ENCODE assay signal across 10 mouse cellular contexts in genomic region chr1:37504716-37505347, GRCm38 (mm10). TPM values are rescaled to one million over a fixed set of nuclear protein-coding genes. Genes with fewer than 3 reads are reported as not detected.
DNase-seq lines count a peak whose midpoint lies in the region; ATAC-seq and TF ChIP-seq lines count a peak whose summit lies in the region.
"Had no signal": no experiment of that assay in that cellular context is flagged by ENCODE, and none has a peak within 500 bp of the region (broad histone marks: within the 10 kb centered on the region; RNA-seq: fewer than 3 reads in every experiment).

No protein-coding gene starts in this region.

- no peak for TF ChIP-seq EP300 in lung, postnatal 0 days (IDR thresholded peaks at IDR 0.05)

- intact Hi-C loops in left cerebral cortex, postnatal 25 days (cut with DNase I): no loop called here

- peak; percentile 79 for DNase-seq in lung, postnatal 0 days (ENCODE audit: low spot score)
- no peak for DNase-seq in lung, postnatal 25 days (ENCODE audit: low spot score)
- peak; percentile 25 to 56 for DNase-seq in kidney, postnatal 36 days
- DNase-seq in left cerebral cortex, postnatal 25 days (ENCODE audit: low spot score in 2 of 2): no peak
- no peak for DNase-seq in hindbrain, postnatal 0 days (ENCODE audit: low spot score)
- DNase-seq: cerebellum, postnatal 10 days had no signal

- no peaks in the 10 kb centered on the region for H3K9me3 ChIP-seq in lung, postnatal 0 days (ENCODE audit: low read length)
- no peaks in the 10 kb centered on the region for H3K9me3 ChIP-seq in intestine, embryonic 15.5 days
- peaks cover 8% of the 10 kb centered on the region for H3K9me3 ChIP-seq in stomach, embryonic 16.5 days (replicated peaks; ENCODE audit: control insufficient read depth, low read length)
- H3K9me3 ChIP-seq in hindbrain, postnatal 0 days (ENCODE audit: low read length): peaks cover 4% of the 10 kb centered on the region; the same call in 1 of the 2 replicates
- H3K9me3 ChIP-seq: embryonic facial prominence, embryonic 15.5 days; forebrain, embryonic 15.5 days had no signal

- H3K27me3 ChIP-seq in lung, postnatal 0 days (replicated peaks; ENCODE audit: insufficient read depth, low read length): no peaks in the 10 kb centered on the region
- no peaks in the 10 kb centered on the region for H3K27me3 ChIP-seq in intestine, embryonic 15.5 days (replicated peaks)
- no peaks in the 10 kb centered on the region for H3K27me3 ChIP-seq in stomach, embryonic 16.5 days (ENCODE audit: control insufficient read depth, insufficient read depth, low read length)
- no peaks in the 10 kb centered on the region for H3K27me3 ChIP-seq in hindbrain, postnatal 0 days (ENCODE audit: insufficient read depth, low read length)
- H3K27me3 ChIP-seq: embryonic facial prominence, embryonic 15.5 days; forebrain, embryonic 15.5 days had no signal

- H3K27ac ChIP-seq in lung, postnatal 0 days (ENCODE audit: low read length): peak overlapping the region; percentile 69
- H3K27ac ChIP-seq in intestine, embryonic 15.5 days: peak overlapping the region; percentile 59
- peak overlapping the region; percentile 50 for H3K27ac ChIP-seq in stomach, embryonic 16.5 days (ENCODE audit: low read length)
- H3K27ac ChIP-seq in hindbrain, postnatal 0 days: no peak overlapping the region
- H3K27ac ChIP-seq: embryonic facial prominence, embryonic 15.5 days; forebrain, embryonic 15.5 days had no signal

- H3K4me3 ChIP-seq in lung, postnatal 0 days (ENCODE audit: low read depth, low read length): no peak overlapping the region
- no peak overlapping the region for H3K4me3 ChIP-seq in intestine, embryonic 15.5 days (replicated peaks)
- H3K4me3 ChIP-seq in stomach, embryonic 16.5 days (replicated peaks; ENCODE audit: low read length): no peak overlapping the region
- no peak overlapping the region for H3K4me3 ChIP-seq in hindbrain, postnatal 0 days (ENCODE audit: low read length)
- H3K4me3 ChIP-seq: embryonic facial prominence, embryonic 15.5 days; forebrain, embryonic 15.5 days had no signal

- no peak overlapping the region for H3K4me2 ChIP-seq in lung, postnatal 0 days (replicated peaks; ENCODE audit: low read depth, low read length)
- H3K4me2 ChIP-seq in intestine, embryonic 15.5 days (replicated peaks): peak overlapping the region; percentile 30; the same call in 1 of the 2 replicates
- H3K4me2 ChIP-seq in stomach, embryonic 16.5 days (ENCODE audit: low read depth, low read length): no peak overlapping the region
- H3K4me2 ChIP-seq in hindbrain, postnatal 0 days (ENCODE audit: low read depth, low read length): no peak overlapping the region
- H3K4me2 ChIP-seq: embryonic facial prominence, embryonic 15.5 days; forebrain, embryonic 15.5 days had no signal

- ATAC-seq in lung, postnatal 0 days: peak; percentile 75
- ATAC-seq in intestine, embryonic 15.5 days: peak; percentile 41
- no peak for ATAC-seq in stomach, embryonic 16.5 days (ENCODE audit: insufficient read depth, low FRiP score)
- no peak for ATAC-seq in hindbrain, postnatal 0 days
- ATAC-seq: forebrain, embryonic 15.5 days had no signal

- no peaks in the 10 kb centered on the region for H3K36me3 ChIP-seq in lung, postnatal 0 days (ENCODE audit: insufficient read depth, low read length)
- peaks cover 5% of the 10 kb centered on the region; the same call in 1 of the 2 replicates for H3K36me3 ChIP-seq in intestine, embryonic 15.5 days
- no peaks in the 10 kb centered on the region for H3K36me3 ChIP-seq in stomach, embryonic 16.5 days (ENCODE audit: control insufficient read depth, insufficient read depth, low read length)
- no peaks in the 10 kb centered on the region for H3K36me3 ChIP-seq in hindbrain, postnatal 0 days (ENCODE audit: insufficient read depth, low read length)
- H3K36me3 ChIP-seq: forebrain, embryonic 15.5 days had no signal

- H3K4me1 ChIP-seq in lung, postnatal 0 days (ENCODE audit: insufficient read depth, low read depth, low read length): no peaks in the 10 kb centered on the region
- peaks cover 27% of the 10 kb centered on the region for H3K4me1 ChIP-seq in intestine, embryonic 15.5 days (replicated peaks)
- peaks cover 16% of the 10 kb centered on the region; the same call in 1 of the 2 replicates for H3K4me1 ChIP-seq in stomach, embryonic 16.5 days (ENCODE audit: control insufficient read depth, insufficient read depth, low read length)
- H3K4me1 ChIP-seq in hindbrain, postnatal 0 days (ENCODE audit: insufficient read depth, low read length): no peaks in the 10 kb centered on the region
- H3K4me1 ChIP-seq: forebrain, embryonic 15.5 days had no signal

- no peak for TF ChIP-seq CTCF in lung, postnatal 0 days (IDR thresholded peaks at IDR 0.05)
- no peak for TF ChIP-seq CTCF in hindbrain, postnatal 0 days (IDR thresholded peaks at IDR 0.05; ENCODE audit: low read depth)

- H3K9ac ChIP-seq in lung, postnatal 0 days (replicated peaks; ENCODE audit: low read depth): no peak overlapping the region
- no peak overlapping the region for H3K9ac ChIP-seq in intestine, embryonic 15.5 days
- no peak overlapping the region for H3K9ac ChIP-seq in stomach, embryonic 16.5 days (ENCODE audit: low read length)
- H3K9ac ChIP-seq in hindbrain, postnatal 0 days (replicated peaks; ENCODE audit: low read length): no peak overlapping the region
- H3K9ac ChIP-seq: embryonic facial prominence, embryonic 15.5 days; forebrain, embryonic 15.5 days had no signal

- 50% methylated on average over 10 of the region's 10 CpGs for WGBS in lung, postnatal 0 days
- WGBS in intestine, embryonic 15.5 days: 30% methylated on average over 10 of the region's 10 CpGs
- WGBS in stomach, embryonic 16.5 days: 48% methylated on average over 10 of the region's 10 CpGs
- 70% methylated on average over 10 of the region's 10 CpGs for WGBS in hindbrain, postnatal 0 days

RNA-seq across cellular contexts. Expression of gene Mgat4a, which starts 36.0 kb away (rescaled TPM):
- polyA plus RNA-seq in lung, postnatal 0 days (2015; fragmentation: Nextera tagmentation; extraction: Ambion mirVana): 5.4 and 6.0 TPM in 2 replicates
- polyA plus RNA-seq in intestine, embryonic 15.5 days (2015; fragmentation: Nextera tagmentation; extraction: Ambion mirVana): 44.5 and 46.3 TPM in 2 replicates
- polyA plus RNA-seq in stomach, embryonic 16.5 days (2015; fragmentation: Nextera tagmentation; extraction: Ambion mirVana): 20.3 and 27.1 TPM in 2 replicates
- 10 to 100 TPM; 29.4 to 33.0 TPM for total RNA-seq in left cerebral cortex, postnatal 25 days (2021)
- total RNA-seq in hindbrain, postnatal 0 days (2014; rRNA removed): 16.4 and 20.0 TPM in 2 replicates
- 7.8 and 10.5 TPM in 2 replicates for polyA plus RNA-seq in hindbrain, postnatal 0 days (2015; fragmentation: Nextera tagmentation; extraction: Ambion mirVana)

Comparison
In these comparisons a context has a peak if more than half of its experiments do, and no peak if none do; other contexts are left out.
1. DNase-seq: peak in lung, postnatal 0 days (single experiment) and kidney, postnatal 36 days (2 of 2); none in lung, postnatal 25 days (single experiment), left cerebral cortex, postnatal 25 days (0 of 2) and hindbrain, postnatal 0 days (single experiment).
2. ATAC-seq: peak in lung, postnatal 0 days (single experiment) and intestine, embryonic 15.5 days (single experiment); none in stomach, embryonic 16.5 days (single experiment) and hindbrain, postnatal 0 days (single experiment).